Mouse (Mus musculus) right cerebral cortex, adult 2 months (tissue): Measurements from ENCODE around the gene Asb13.

Experiments used
- DNase-seq, 2 experiments: peaks; one replicate each; pipeline ENCODE4 v3.0.0; 2021 to 2022; ENCODE audit warnings: low spot score in 2 of 2

Gene Asb13

GRCm38 (mm10) chr13:3664241-3664640 lies 30.4 kb downstream of the Asb13 start:
- DNase-seq: no peak

- peak; percentile 76 to 79 for DNase-seq
Observed at GRCm38 (mm10) chr13:3665308-3665723, 31.5 kb downstream of the Asb13 start.

- DNase-seq: no peak
Observed at GRCm38 (mm10) chr13:3667288-3667873, 33.5 kb downstream of the Asb13 start.

GRCm38 (mm10) chr13:3668068-3668467 lies 34.2 kb downstream of the Asb13 start:
- no peak for DNase-seq

GRCm38 (mm10) chr13:3669611-3670010 lies 35.8 kb downstream of the Asb13 start:
- DNase-seq: no peak

- no peak for DNase-seq
Observed at GRCm38 (mm10) chr13:3670039-3670438, 36.2 kb downstream of the Asb13 start.

- DNase-seq: no peak
Observed at GRCm38 (mm10) chr13:3673151-3673550, 39.3 kb downstream of the Asb13 start.

GRCm38 (mm10) chr13:3673622-3674021 lies 39.8 kb downstream of the Asb13 start:
- no peak for DNase-seq

- DNase-seq: no peak
Observed at GRCm38 (mm10) chr13:3675855-3676254, 42.0 kb downstream of the Asb13 start.

GRCm38 (mm10) chr13:3679098-3679497 lies 45.3 kb downstream of the Asb13 start:
- DNase-seq: no peak

GRCm38 (mm10) chr13:3686306-3686705 lies 52.5 kb downstream of the Asb13 start:
- DNase-seq: peak in 1 of 2 experiments; percentile 9

- DNase-seq: no peak
Observed at GRCm38 (mm10) chr13:3694599-3695343, 60.9 kb downstream of the Asb13 start.

GRCm38 (mm10) chr13:3696977-3697735 lies 63.3 kb downstream of the Asb13 start:
- DNase-seq: no peak

- DNase-seq: no peak
Observed at GRCm38 (mm10) chr13:3700752-3701151, 66.9 kb downstream of the Asb13 start.
